Mouse (Mus musculus): ENCODE data around the gene Cst6.

Gene Cst6

GRCm38 (mm10) chr19:5348526-5349501 lies 560 bp downstream of the Cst6 start:
- DNase-seq, result peak; percentile 22

- no peak for DNase-seq
These were observed 1.3 kb downstream of the Cst6 start for GRCm38 (mm10) chr19:5348064-5348463.

GRCm38 (mm10) chr19:5345297-5346131 lies 3.9 kb downstream of the Cst6 start:
- no peak for DNase-seq

GRCm38 (mm10) chr19:5341360-5341759 lies 8.0 kb downstream of the Cst6 start:
- DNase-seq, result no peak

GRCm38 (mm10) chr19:5337975-5338374 lies 11.4 kb downstream of the Cst6 start:
- DNase-seq, result peak; percentile 84

GRCm38 (mm10) chr19:5335441-5335840 lies 13.9 kb downstream of the Cst6 start, which contains the start of gene Catsper1:
Gene Catsper1, plus strand, starts transcription at chr19:5335741.
- DNase-seq, result no peak

GRCm38 (mm10) chr19:5334741-5335140 lies 14.6 kb downstream of the Cst6 start:
- DNase-seq, result no peak

GRCm38 (mm10) chr19:5327970-5328369 lies 21.4 kb downstream of the Cst6 start:
- DNase-seq, result no peak

- peak; percentile 65 for DNase-seq
These were observed 25.6 kb downstream of the Cst6 start for GRCm38 (mm10) chr19:5323801-5324200.

GRCm38 (mm10) chr19:5313189-5313588 lies 36.2 kb downstream of the Cst6 start:
- no peak for DNase-seq

- no peak for DNase-seq
These were observed 40.3 kb downstream of the Cst6 start for GRCm38 (mm10) chr19:5309025-5309424.

GRCm38 (mm10) chr19:5306968-5307734 lies 42.2 kb downstream of the Cst6 start:
- peak; percentile 35 for DNase-seq

GRCm38 (mm10) chr19:5306279-5306678 lies 43.1 kb downstream of the Cst6 start:
- DNase-seq, result no peak

GRCm38 (mm10) chr19:5302455-5302854 lies 46.9 kb downstream of the Cst6 start:
- DNase-seq, result peak; percentile 87

GRCm38 (mm10) chr19:5300588-5300987 lies 48.8 kb downstream of the Cst6 start:
- no peak for DNase-seq

GRCm38 (mm10) chr19:5297903-5298800 lies 51.2 kb downstream of the Cst6 start, which contains the start of gene Gal3st3:
Gene Gal3st3, plus strand, starts transcription at chr19:5298331.
- DNase-seq, result no peak

GRCm38 (mm10) chr19:5296630-5297029 lies 52.7 kb downstream of the Cst6 start:
- DNase-seq, result no peak

- no peak for DNase-seq
These were observed 53.7 kb downstream of the Cst6 start for GRCm38 (mm10) chr19:5295736-5296075.

- DNase-seq, result peak; percentile 96
These were observed 54.2 kb downstream of the Cst6 start, which contains the start of gene Sf3b2 for GRCm38 (mm10) chr19:5294972-5295735. Gene Sf3b2, minus strand, starts transcription at chr19:5295455.

All from thymus, postnatal 14 days (tissue).